Mouse (Mus musculus): Measurements from ENCODE around the gene Spata17. TPM values are rescaled to one million over a fixed set of nuclear protein-coding genes. Genes with fewer than 3 reads are reported as not detected.

Spata17 gene
- polyA plus RNA-seq, 1 experiment from 2014 or later = 0.96 TPM

- Histone ChIP-seq H3K4me1 (replicated peaks) (no peaks in the 10 kb centered on the region), H3K4me2 (no peak overlapping the region), H3K27ac (no peak overlapping the region), H3K36me3 (no peaks in the 10 kb centered on the region), H3K9ac (no peak overlapping the region), H3K4me3 (no peak overlapping the region), H3K27me3 (no peaks in the 10 kb centered on the region), H3K9me3 (replicated peaks) (no peaks in the 10 kb centered on the region)
- 72% methylated on average over 3 of the region's 3 CpGs for WGBS
- no peak for ATAC-seq (replicated peaks; ENCODE audit: insufficient number of reproducible peaks, insufficient read depth, low FRiP score, low read depth)
Observed at GRCm38 (mm10) chr1:187077043-187077334, 138.3 kb downstream of the Spata17 start.

- Histone ChIP-seq H3K9ac (no peak overlapping the region), H3K4me3 (no peak overlapping the region), H3K4me2 (no peak overlapping the region), H3K27ac (no peak overlapping the region), H3K4me1 (replicated peaks) (no peaks in the 10 kb centered on the region), H3K9me3 (replicated peaks) (no peaks in the 10 kb centered on the region), H3K27me3 (no peaks in the 10 kb centered on the region), H3K36me3 (no peaks in the 10 kb centered on the region)
- no peak for ATAC-seq (replicated peaks; ENCODE audit: insufficient number of reproducible peaks, insufficient read depth, low FRiP score, low read depth)
- 79% methylated on average over 3 of the region's 3 CpGs for WGBS
Observed at GRCm38 (mm10) chr1:187076198-187077042, 138.8 kb downstream of the Spata17 start.

- no peak overlapping the region for H3K9ac ChIP-seq
- H3K4me3 ChIP-seq = no peak overlapping the region
- H3K27ac ChIP-seq = no peak overlapping the region
- no peak overlapping the region for H3K4me2 ChIP-seq
- 80% methylated on average over 1 of the region's 1 CpGs for WGBS
- H3K36me3 ChIP-seq = no peaks in the 10 kb centered on the region
- no peak for ATAC-seq (replicated peaks; ENCODE audit: insufficient number of reproducible peaks, insufficient read depth, low FRiP score, low read depth)
- no peaks in the 10 kb centered on the region for H3K9me3 ChIP-seq (replicated peaks)
- H3K4me1 ChIP-seq (replicated peaks) = no peaks in the 10 kb centered on the region
- no peaks in the 10 kb centered on the region for H3K27me3 ChIP-seq
Observed at GRCm38 (mm10) chr1:187059874-187060273, 155.4 kb downstream of the Spata17 start.

- no peaks in the 10 kb centered on the region for H3K9me3 ChIP-seq (replicated peaks)
- no peaks in the 10 kb centered on the region for H3K27me3 ChIP-seq
- H3K27ac ChIP-seq = no peak overlapping the region
- H3K4me1 ChIP-seq (replicated peaks) = 0 out of 2 replicates have a peak, but pooled peaks cover 2% of the 10 kb centered on the region
- no peaks in the 10 kb centered on the region for H3K36me3 ChIP-seq
- no peak for ATAC-seq (replicated peaks; ENCODE audit: insufficient number of reproducible peaks, insufficient read depth, low FRiP score, low read depth)
- 83% methylated on average over 2 of the region's 2 CpGs for WGBS
- H3K9ac ChIP-seq = no peak overlapping the region
- no peak overlapping the region for H3K4me3 ChIP-seq
- no peak overlapping the region for H3K4me2 ChIP-seq
Observed at GRCm38 (mm10) chr1:187054333-187054732, 160.9 kb downstream of the Spata17 start.

GRCm38 (mm10) chr1:187053862-187054261 lies 161.4 kb downstream of the Spata17 start:
- WGBS = 70% methylated on average over 3 of the region's 3 CpGs
- Histone ChIP-seq H3K9me3 (replicated peaks) (no peaks in the 10 kb centered on the region), H3K36me3 (no peaks in the 10 kb centered on the region), H3K9ac (no peak overlapping the region), H3K4me3 (no peak overlapping the region), H3K4me1 (replicated peaks) (0 out of 2 replicates have a peak, but pooled peaks cover 2% of the 10 kb centered on the region), H3K27me3 (no peaks in the 10 kb centered on the region), H3K4me2 (no peak overlapping the region), H3K27ac (no peak overlapping the region)
- ATAC-seq (replicated peaks; ENCODE audit: insufficient number of reproducible peaks, insufficient read depth, low FRiP score, low read depth) = no peak

GRCm38 (mm10) chr1:187052532-187052931 lies 162.7 kb downstream of the Spata17 start:
- Histone ChIP-seq H3K9me3 (replicated peaks) (no peaks in the 10 kb centered on the region), H3K4me1 (replicated peaks) (0 out of 2 replicates have a peak, but pooled peaks cover 2% of the 10 kb centered on the region), H3K27me3 (no peaks in the 10 kb centered on the region), H3K4me2 (no peak overlapping the region), H3K36me3 (no peaks in the 10 kb centered on the region), H3K4me3 (no peak overlapping the region), H3K27ac (no peak overlapping the region), H3K9ac (no peak overlapping the region)
- WGBS = 53% methylated on average over 5 of the region's 5 CpGs
- no peak for ATAC-seq (replicated peaks; ENCODE audit: insufficient number of reproducible peaks, insufficient read depth, low FRiP score, low read depth)

- Histone ChIP-seq H3K36me3 (no peaks in the 10 kb centered on the region), H3K4me1 (replicated peaks) (0 out of 2 replicates have a peak, but pooled peaks cover 2% of the 10 kb centered on the region), H3K4me3 (no peak overlapping the region), H3K4me2 (no peak overlapping the region), H3K9ac (no peak overlapping the region), H3K27me3 (no peaks in the 10 kb centered on the region), H3K9me3 (replicated peaks) (no peaks in the 10 kb centered on the region), H3K27ac (no peak overlapping the region)
- 81% methylated on average over 8 of the region's 8 CpGs for WGBS
- no peak for ATAC-seq (replicated peaks; ENCODE audit: insufficient number of reproducible peaks, insufficient read depth, low FRiP score, low read depth)
Observed at GRCm38 (mm10) chr1:187051296-187051695, 164.0 kb downstream of the Spata17 start.

- Histone ChIP-seq H3K4me1 (replicated peaks) (0 out of 2 replicates have a peak, but pooled peaks cover 2% of the 10 kb centered on the region), H3K9ac (no peak overlapping the region), H3K4me3 (no peak overlapping the region), H3K27ac (no peak overlapping the region), H3K36me3 (no peaks in the 10 kb centered on the region), H3K27me3 (no peaks in the 10 kb centered on the region), H3K4me2 (no peak overlapping the region), H3K9me3 (replicated peaks) (no peaks in the 10 kb centered on the region)
- 89% methylated on average over 9 of the region's 9 CpGs for WGBS
- ATAC-seq (replicated peaks; ENCODE audit: insufficient number of reproducible peaks, insufficient read depth, low FRiP score, low read depth) = no peak
Observed at GRCm38 (mm10) chr1:187048681-187049288, 166.5 kb downstream of the Spata17 start.

GRCm38 (mm10) chr1:187044726-187045125 lies 170.5 kb downstream of the Spata17 start:
- Histone ChIP-seq H3K4me1 (replicated peaks) (no peaks in the 10 kb centered on the region), H3K9ac (no peak overlapping the region), H3K27ac (no peak overlapping the region), H3K27me3 (no peaks in the 10 kb centered on the region), H3K4me3 (no peak overlapping the region), H3K9me3 (replicated peaks) (no peaks in the 10 kb centered on the region), H3K4me2 (no peak overlapping the region), H3K36me3 (no peaks in the 10 kb centered on the region)
- no peak for ATAC-seq (replicated peaks; ENCODE audit: insufficient number of reproducible peaks, insufficient read depth, low FRiP score, low read depth)
- 47% methylated on average over 6 of the region's 6 CpGs for WGBS

GRCm38 (mm10) chr1:187039801-187040200 lies 175.5 kb downstream of the Spata17 start:
- no peak for ATAC-seq (replicated peaks; ENCODE audit: insufficient number of reproducible peaks, insufficient read depth, low FRiP score, low read depth)
- Histone ChIP-seq H3K27me3 (no peaks in the 10 kb centered on the region), H3K9me3 (replicated peaks) (no peaks in the 10 kb centered on the region), H3K4me3 (no peak overlapping the region), H3K27ac (no peak overlapping the region), H3K4me1 (replicated peaks) (no peaks in the 10 kb centered on the region), H3K4me2 (no peak overlapping the region), H3K36me3 (no peaks in the 10 kb centered on the region), H3K9ac (no peak overlapping the region)
- WGBS = 73% methylated on average over 4 of the region's 4 CpGs

- no peaks in the 10 kb centered on the region for H3K4me1 ChIP-seq (replicated peaks)
- H3K9me3 ChIP-seq (replicated peaks) = no peaks in the 10 kb centered on the region
- no peak overlapping the region for H3K4me3 ChIP-seq
- H3K27me3 ChIP-seq = no peaks in the 10 kb centered on the region
- no peak overlapping the region for H3K27ac ChIP-seq
- no peak overlapping the region for H3K4me2 ChIP-seq
- H3K9ac ChIP-seq = no peak overlapping the region
- WGBS = 66% methylated on average over 4 of the region's 4 CpGs
- ATAC-seq (replicated peaks; ENCODE audit: insufficient number of reproducible peaks, insufficient read depth, low FRiP score, low read depth) = no peak
- no peaks in the 10 kb centered on the region for H3K36me3 ChIP-seq
Observed at GRCm38 (mm10) chr1:187035785-187036184, 179.5 kb downstream of the Spata17 start.

- Histone ChIP-seq H3K9me3 (replicated peaks) (no peaks in the 10 kb centered on the region), H3K9ac (no peak overlapping the region), H3K4me1 (replicated peaks) (no peaks in the 10 kb centered on the region), H3K27ac (no peak overlapping the region), H3K27me3 (no peaks in the 10 kb centered on the region), H3K36me3 (no peaks in the 10 kb centered on the region), H3K4me3 (no peak overlapping the region), H3K4me2 (no peak overlapping the region)
- WGBS = 31% methylated on average over 6 of the region's 6 CpGs
- no peak for ATAC-seq (replicated peaks; ENCODE audit: insufficient number of reproducible peaks, insufficient read depth, low FRiP score, low read depth)
Observed at GRCm38 (mm10) chr1:187031796-187032195, 183.5 kb downstream of the Spata17 start.

Measured in heart, embryonic 15.5 days (tissue).